Mouse (Mus musculus): ENCODE results near the gene Majin.
A peak's percentile ranks its signal among the peaks of the same experiment; 100 is the strongest.

Majin gene

DNA sequence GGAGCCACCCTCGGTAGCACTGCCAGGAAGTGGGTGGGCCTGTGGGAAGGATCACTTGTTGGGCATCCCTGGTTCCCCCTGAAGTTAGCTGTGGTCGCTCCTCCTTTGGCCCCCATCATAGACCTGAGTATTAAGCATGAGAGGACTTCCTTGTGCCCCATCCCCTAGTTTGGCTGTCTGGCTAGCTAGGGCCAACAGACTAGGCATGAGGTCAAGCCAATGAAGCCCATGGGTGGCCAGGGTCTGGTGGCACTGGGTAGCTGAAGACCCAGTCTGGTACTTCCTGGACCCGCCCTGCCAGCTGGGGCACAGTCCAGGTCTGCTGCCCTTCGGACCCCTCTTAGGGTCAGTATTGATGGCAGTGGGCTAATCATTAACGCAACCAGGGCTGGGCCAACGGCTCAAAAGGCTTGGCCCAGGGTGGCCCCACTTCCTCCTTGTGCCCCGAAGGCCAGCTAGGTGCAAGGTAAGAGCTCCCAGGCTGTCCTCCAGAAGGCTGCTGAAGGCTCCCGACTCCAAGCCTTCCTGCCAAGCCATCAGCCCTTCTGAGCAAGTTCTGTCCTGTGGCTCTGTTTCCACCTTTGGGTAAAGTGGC, 78.7 kb downstream of the Majin start:
- DNase-seq (ENCODE audit: low spot score in 2 of 2), result no peak

GRCm38 (mm10) chr19:6264200-6264599, 80.0 kb downstream of the Majin start:
- DNase-seq (ENCODE audit: low spot score in 2 of 2), result peak; percentile 44 to 57

DNA sequence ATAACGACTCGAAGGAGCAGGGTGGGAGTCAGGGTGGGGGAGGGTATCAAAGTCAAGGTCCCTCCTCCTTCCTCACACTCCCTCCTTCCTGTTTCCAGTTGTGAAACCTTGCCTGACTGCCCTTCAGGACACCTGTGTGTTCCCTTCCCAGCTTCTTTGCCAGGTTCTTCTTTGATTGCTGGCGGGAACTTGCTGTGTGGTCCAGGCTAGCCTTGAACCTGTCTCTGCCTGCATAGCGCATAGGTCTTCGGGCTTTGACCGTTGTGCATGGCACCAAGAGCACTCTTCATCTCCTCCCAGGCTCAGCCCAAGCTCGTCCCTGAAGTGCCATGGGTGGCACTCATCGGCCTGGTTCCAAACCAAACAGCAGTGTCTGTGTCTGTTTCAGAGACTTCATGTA, 80.8 kb downstream of the Majin start:
- DNase-seq (ENCODE audit: low spot score in 2 of 2), result no peak

DNA sequence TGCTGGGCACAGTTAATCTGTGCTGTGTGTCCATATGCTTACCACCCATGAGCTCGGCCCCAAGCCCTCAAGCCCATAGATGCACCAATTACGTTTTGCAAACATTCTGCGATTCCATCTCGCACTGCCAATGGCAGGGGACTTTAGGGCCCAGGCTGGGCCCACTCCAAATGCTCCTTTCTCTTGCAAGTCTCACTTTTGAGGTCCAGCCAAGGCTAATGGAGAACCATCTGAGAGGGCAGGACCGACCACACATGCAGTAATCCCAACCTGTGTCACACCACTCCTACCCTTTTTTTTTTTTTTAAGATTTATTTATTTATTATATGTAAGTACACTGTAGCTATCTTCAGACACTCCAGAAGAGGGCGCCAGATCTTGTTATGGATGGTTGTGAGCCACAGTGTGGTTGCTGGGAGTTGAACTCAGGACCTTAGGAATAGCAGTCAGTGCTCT, 81.6 kb downstream of the Majin start:
- no peak for DNase-seq (ENCODE audit: low spot score in 2 of 2)

DNA sequence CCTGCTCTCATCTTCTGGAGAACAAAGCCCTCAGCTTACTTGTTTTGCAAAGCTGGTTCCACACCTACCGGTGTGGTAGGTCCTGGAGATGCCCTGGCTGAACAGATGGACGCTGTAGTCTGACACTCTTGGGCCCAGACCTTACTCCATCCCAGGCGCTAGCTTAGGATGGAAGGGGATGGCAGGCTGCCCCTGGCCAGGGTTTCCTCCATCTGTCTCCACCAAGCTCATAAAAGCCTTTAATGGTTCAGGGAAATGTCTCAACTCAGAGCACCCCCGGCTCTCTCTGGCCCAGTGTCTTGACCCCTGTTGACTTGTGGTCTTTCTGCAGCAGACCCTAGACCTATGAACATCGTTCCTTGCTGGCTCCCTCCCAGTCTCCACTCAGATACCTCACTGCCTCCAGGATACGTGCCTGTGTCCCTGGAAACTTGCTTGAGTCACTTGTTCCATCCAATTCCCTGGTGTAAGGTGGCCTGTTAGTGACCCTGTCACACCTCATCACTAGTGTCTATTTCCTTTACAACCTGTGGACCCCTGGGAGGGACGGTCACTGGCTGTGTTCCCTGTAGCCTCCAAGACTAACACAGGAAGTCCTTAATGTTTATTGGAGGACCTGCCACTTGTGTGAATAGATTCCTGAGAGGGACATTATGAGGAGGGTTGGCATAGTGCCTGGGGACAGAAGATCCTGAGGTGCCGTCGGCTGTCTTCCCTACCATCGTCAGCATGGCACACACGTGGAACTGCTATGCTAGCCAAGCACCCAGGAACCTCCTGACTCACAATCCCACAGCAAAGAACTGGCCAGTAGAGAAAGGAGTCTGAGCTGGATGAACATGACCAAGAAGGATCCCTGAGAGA, 83.3 kb downstream of the Majin start:
- no peak for DNase-seq (ENCODE audit: low spot score in 2 of 2)

DNA sequence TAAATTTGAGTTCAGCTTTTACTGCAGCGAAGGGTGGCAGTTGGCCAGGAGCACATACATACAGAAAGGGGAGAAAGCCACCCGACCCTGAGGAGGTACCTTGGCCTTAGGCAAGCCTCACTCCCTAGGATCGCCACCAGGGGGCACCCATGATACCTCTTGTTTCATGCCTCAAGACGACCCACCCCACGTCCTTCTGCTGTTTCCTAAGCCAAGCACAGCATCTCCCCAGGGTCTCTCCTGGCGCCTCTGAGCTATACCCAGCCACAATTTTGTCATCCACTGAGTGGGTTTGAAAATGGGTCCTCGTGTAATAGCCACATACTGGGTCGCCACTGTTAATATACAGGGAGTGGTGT, 84.0 kb downstream of the Majin start:
- peak; percentile 87 to 88 for DNase-seq (ENCODE audit: low spot score in 2 of 2)

DNA sequence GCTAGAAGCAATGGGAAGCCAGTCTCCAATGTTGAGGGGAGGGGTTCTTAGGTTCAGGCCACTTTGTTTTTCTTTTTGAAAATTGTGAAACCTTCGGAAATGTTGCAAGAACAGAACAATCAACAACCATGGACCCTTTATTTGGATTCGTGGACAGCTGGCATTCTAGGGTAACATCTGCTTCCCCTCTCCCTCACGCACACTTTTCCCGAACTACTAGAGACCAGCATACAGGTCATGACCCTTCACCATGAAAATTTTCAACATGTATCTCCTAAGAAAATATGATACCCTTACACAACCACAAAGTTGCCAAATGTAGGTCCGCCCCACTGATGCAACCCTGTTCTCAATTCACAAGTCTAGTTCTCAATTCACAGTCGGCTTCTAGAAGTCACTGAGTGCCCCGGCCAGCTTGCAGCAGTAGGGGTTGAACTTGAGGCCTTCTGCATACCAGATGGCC, 84.5 kb downstream of the Majin start:
- DNase-seq (ENCODE audit: low spot score in 2 of 2), result no peak

DNA sequence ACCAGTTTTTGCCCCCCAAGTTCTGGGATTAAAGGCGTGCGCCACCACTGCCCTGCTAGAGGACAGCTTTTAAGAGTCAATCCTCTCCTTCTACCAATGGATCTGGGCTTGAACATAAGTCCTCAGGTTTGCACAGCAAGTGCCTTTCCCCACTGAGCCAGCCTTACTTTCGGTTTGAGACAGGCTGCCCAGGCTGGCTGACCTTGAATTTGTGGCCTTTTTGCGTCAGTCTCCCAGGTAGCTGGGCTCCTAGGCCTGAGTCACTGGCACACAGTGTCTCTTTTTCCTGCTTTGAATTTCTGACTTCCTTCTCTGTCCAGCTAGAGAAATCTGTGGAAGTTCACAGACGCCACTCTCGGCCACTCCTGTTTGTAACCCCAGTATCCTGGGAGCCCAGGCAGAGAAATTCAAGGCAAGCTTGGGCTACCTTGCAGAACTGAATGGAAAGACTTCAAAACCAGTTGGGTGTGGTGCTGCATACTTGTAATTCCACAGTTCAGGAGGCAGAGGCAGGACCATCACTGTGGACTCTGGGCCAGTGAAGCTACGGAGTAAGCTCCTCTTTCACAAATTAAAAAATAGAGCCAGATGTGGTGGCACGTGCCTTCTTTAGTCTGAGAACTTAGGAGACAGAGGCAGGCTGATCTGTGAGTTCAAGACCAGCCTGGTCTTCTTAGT, 85.7 kb downstream of the Majin start:
- no peak for DNase-seq (ENCODE audit: low spot score in 2 of 2)

GRCm38 (mm10) chr19:6270661-6271060, 86.5 kb downstream of the Majin start:
- no peak for DNase-seq (ENCODE audit: low spot score in 2 of 2)

DNA sequence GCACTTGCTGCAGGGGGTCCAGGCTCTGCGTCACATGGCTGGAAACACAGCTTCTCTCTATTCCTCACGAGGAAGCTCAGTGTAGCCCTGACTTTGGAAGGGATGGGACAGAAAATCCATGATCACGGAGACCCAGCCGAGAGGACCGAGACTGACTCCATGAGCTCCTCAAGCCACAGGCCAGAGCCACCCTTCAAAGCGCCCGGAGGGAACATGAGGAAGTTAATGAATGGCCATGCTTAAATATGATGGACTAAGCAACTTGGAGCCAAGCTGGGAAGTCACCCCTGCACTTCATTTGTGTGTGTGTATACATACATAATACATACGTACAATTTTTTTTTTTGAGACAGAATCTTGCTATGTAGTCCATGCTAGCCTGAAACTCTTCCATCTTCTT, 87.0 kb downstream of the Majin start:
- no peak for DNase-seq (ENCODE audit: low spot score in 2 of 2)

GRCm38 (mm10) chr19:6272053-6272452, 87.9 kb downstream of the Majin start:
- no peak for DNase-seq (ENCODE audit: low spot score in 2 of 2)

GRCm38 (mm10) chr19:6272738-6273137, 88.5 kb downstream of the Majin start:
- DNase-seq (ENCODE audit: low spot score in 2 of 2), result peak in 1 of 2 experiments; percentile 31

- no peak for DNase-seq (ENCODE audit: low spot score in 2 of 2)
Measured at GRCm38 (mm10) chr19:6273592-6273991, 89.4 kb downstream of the Majin start.

Measured in right cerebral cortex, adult 2 months (tissue).